Mouse (Mus musculus) frontal cortex, postnatal 25 days (tissue): ENCODE results near the gene Relch.
"Not testable (repeated sequence)": the region's sequence is repeated elsewhere in the genome, so short reads cannot be mapped to it uniquely, and the experiment has no call there.

ENCODE experiments used
- DNase-seq, 2 experiments: peaks; one replicate each; pipeline ENCODE4 v3.0.0; 2022; ENCODE audit warnings: low spot score in 2 of 2

Relch gene

DNA sequence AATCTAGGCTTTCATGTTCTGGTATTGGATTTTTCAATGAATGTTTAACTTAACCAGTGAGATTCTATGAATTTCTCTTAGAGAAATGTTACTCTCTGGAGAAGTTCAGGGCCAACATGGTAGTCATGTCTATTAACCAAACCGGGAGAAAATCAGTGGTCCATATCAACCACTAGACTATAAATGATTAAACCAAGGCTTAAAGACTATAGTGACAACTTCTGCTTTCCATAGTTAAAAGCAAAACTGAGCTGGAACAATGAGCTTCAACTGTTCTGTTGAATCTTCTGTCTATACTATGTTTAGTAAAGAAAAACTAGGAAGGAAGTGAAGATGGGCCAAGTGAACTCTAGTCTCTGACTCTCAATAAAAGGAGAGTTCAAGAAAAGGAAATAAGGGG, 82.8 kb downstream of the Relch start:
- DNase-seq: no peak

DNA sequence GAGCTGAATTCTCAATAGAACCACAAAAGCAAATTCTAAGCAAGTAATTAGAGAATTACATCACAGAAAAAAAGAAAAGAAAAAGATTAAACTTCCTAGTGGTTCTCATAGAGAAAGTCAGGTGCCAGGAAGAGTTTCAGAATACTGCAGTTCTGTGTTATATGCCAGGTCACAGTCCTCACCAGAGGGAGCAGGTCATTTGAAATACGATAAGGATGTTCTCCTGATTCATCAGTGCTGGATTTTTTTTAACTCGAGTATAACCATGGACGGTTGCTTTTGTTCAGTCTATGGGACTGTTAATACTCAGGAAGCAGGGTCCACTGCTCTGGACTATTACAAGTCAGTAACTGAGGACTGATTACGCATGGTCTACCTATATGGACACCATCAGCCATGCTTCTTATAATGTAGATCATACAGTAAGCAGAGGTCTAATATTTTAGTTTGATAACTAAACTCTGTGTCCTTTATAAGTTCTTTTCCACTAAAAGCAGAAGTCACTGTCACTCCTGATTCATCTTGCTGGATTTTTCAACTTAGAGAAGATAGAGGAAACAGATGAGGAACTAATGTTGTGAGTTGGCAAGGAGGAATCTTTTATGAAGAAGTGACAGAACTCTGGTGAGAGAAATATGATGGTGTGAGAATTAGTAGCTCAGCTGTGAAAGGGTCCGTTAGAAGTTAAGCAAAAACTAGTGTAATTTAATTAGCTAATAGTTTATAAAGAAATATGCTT, 83.4 kb downstream of the Relch start:
- no peak for DNase-seq

- no peak for DNase-seq
Measured at GRCm38 (mm10) chr1:105748091-105748799, 84.6 kb downstream of the Relch start.

GRCm38 (mm10) chr1:105752196-105752595, 88.5 kb downstream of the Relch start:
- no peak for DNase-seq

DNA sequence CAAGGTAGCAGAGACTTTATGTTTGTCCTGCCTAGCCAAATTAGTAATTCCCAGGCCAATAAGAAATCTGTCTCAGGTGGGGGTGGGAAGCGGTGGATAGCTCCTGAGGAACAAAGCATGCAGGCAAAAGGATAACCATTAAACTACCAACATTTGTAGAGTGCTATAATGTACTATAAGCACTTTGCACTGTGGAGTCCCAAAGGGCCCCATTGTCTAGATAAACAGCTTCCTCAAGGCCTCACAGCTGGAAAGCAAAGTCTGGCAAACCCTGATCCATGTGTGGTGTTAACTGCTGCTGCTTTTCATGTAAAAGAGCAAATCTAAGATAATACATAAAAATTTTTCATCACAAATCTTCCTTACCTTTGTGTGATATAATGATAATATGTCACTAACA, 89.3 kb downstream of the Relch start:
- no peak for DNase-seq

- DNase-seq: no peak
Measured at GRCm38 (mm10) chr1:105758798-105759197, 95.1 kb downstream of the Relch start.

DNA sequence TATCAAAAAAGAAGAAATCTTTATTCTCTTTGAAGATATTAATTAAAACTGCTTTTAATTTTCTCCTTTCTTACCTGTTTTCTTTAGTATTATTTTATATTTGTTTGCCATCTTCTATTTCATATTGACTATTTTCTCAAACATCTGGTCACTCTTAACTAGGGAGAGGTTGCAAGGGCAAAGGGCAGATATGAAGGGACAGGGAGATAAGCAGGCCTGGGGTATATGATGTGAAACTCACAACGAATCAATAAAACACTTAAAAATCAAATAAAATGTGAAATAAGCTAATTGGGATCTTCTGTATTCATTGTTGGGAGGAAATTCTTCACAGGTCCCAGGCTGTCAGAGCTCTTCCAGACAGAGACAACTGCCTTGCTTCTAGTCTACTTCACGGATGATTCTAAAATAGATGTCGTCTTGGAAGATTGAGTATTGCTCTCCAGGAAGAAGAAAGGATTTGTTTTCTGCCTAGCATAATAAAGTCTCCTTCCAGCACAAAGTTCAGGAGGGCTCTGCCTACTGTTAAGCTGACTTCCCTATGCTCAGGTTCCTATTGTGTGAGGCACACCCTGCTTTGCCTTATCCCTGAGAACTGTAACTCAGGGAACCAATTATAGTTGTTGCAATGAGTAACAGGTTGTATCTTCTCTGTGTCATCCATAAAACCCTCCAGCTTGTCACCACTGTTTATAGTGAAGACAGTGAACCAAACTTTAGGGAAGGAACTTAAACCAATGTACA, 95.9 kb downstream of the Relch start:
- DNase-seq: no peak

DNA sequence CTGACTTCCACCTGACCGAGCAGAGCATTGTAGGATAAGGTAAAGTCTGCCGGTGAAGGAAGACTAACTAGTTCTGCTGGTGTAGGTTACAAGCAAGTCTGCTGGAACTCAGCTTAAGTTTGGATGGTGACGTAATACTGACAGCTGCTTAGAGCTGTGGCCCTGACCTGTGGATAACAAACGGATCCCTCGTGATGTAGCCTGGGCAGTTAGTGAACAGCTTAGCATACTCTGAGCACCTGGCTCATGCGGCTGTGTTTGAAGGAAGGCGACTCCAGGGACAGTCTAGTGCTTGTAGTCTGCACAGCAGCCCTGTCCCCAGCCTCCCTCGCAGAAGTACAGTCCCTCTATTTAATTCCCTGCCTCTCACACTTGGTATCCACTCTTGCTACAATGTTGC, 101.9 kb downstream of the Relch start:
- no peak for DNase-seq

GRCm38 (mm10) chr1:105766099-105766498, 102.4 kb downstream of the Relch start:
- DNase-seq: not testable (repeated sequence)

- no peak for DNase-seq
Measured at GRCm38 (mm10) chr1:105768397-105768796, 104.7 kb downstream of the Relch start.

DNA sequence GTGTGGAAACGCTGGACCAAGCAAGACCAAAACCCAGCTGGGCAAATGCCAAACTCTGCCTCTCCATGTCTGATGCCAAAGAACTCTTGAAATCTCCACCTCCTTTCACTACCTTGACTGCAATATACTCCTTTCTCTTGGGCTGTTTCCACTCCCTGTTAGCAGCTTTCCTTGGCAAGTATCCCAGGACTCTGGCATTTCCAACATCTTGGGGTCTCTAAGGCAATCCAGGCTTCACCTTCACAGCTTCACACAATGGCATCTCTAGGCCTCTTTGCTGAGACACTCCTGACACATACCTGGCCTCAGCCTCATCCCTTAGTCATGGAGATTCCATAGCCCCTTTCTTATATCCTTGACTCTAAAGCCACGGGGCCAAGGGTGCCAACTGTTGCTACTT, 107.0 kb downstream of the Relch start:
- no peak for DNase-seq

- DNase-seq: no peak
Measured at GRCm38 (mm10) chr1:105776426-105776825, 112.8 kb downstream of the Relch start.

DNA sequence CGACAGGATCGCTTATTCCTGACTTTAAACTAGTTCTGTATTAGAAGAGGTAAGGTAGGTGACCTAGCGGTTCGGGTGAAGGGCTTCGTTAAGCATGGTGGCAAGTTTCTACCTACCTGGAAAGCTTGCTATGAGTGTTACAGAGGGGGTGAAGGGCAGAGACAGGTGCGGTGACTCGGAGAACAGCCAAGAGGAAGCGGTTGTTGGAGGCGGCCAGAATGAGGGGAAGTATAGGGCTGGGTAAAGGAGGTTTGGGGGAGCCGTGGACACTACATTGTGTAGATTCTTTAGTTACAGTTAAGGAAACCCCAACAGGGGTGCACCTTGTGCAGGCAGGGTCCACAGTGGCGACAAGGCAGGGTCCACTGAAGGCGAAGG, 116.4 kb downstream of the Relch start:
- DNase-seq: no peak

DNA sequence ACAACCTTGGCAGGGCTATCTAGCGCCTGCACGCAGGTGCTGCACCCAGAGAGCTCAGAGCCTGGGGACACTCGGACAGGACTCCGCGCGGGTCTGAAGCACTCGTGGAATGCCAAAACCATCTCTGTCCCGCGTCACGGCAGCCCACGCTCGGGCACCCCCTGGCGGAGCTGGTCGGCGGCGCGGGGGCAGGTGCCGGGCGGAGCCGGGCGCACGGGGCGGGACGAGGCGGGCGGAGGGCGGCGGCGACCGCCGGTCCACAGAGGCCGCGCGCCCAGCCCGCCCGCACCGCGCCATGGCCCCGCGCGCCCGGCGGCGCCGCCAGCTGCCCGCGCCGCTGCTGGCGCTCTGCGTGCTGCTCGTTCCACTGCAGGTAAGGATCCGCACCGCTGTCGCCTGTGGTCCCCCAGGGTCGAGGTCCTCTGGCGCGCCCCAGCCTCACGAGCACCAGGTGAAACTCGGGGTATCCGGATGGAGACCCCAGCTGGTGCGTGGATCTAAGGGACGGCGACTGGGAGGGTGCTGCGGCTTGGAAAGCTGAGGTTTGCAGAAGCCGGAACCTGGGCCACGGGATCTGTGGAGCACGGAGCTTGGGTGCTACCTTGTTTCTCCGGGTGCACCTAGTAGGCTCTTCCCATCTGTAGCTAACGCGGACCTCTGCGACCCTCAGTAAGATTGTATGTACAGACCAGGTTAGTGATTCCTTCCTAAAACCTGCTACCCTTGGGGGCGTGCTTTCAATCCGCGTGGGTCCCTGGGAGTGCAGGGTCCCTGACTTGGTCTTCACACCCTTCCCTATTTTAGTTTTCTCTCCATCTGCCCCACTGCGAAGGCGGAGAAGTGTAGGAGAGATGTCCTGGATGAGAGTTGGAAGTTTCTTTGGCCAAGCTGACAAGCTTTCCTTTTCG, 117.0 kb downstream of the Relch start, which contains the start of gene Tnfrsf11a:
Tnfrsf11a (plus strand) TSS at position 262 of the 908 bp plus-strand sequence.
- peak; percentile 38 to 43 for DNase-seq

DNA sequence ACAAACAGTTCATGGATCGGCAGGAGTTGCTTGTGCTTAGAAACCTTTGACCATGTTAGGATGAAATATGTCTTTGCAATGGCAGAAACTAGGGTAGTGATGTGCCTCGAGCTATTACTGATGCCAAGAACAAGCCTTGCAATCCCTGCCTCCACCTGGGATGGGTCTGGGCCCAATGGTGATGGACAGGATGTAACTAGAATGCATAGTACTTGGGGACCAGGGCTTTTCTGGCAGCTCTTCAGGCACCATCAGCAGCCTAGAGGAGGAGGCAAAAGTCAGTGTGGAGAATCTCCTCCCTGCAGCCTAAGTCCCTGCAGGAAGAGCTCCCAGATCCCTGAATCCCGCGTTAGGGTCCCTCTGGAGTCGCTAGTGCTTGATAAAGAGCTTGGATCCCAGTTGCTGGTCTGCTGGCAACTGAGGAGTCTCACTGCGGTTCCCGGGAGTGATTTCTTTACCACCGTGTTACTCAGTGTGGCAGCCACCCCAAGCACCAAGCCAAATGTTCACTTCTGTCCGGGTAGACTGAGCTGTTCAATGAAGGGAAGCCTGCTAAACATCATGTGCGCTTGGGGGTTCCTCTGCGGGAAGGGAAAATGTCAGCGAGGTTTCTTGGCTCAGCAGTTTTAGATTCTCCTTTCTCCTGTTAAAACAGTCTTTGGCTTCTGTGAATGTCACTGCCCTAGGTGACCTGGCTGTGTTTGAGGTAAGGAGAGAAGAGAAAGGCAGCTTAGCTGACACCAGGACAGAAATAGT, 117.9 kb downstream of the Relch start:
- no peak for DNase-seq

DNA sequence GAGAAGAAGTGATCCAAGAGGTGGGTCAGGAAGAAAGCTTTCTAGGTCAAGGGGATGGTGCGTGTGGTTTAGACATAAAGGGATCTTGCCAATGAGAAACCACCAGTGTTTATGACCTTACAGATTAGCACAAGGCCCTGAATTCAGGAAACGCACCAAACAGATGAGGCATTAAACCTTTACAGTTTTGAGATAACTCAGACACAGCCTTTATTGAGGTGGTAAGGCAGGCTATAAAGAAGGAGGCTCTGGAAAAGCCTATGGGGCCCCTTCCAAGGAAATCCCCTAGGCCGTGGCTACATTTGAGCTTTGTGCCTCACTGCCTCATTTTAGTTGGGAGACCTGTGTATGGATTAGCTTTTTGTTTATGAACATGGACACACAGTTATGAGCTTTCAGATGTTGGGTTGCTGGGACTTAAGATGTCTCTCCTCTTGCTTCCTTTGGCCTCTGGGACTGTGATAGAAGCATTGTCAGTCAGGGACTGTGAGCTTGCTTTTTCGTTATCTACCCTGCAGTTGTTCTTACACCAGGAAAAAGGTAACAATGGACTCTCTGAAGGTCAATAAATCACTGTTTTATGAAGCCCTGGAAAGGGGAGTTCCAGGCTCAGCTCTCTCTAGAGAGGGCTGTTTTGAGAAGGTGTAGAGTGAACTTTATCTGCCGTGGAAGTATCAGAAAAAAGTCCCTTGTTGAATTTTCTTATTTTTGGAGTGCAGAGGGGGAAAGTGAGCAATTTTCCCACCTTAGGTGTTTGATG, 120.8 kb downstream of the Relch start:
- no peak for DNase-seq

DNA sequence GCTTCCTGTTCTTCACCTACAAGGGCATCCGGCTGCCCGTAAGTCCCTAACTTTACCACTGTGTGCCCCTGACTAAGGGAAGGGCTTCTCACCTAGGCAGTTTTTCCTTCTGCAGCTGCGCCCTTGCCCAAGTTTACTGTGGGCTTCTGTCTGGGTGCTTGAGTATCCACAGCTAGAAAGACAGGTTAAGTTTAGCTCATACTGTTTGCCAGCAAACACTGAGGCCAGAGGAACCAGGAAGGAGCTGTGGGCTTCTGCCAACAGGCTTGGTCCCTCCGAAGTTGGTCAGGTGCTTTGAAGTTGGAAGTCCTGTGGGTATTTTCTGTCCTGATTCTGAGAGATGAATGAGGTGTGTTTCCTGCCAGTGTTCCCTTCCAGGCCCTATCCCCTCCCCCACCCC, 121.5 kb downstream of the Relch start:
- DNase-seq: no peak

DNA sequence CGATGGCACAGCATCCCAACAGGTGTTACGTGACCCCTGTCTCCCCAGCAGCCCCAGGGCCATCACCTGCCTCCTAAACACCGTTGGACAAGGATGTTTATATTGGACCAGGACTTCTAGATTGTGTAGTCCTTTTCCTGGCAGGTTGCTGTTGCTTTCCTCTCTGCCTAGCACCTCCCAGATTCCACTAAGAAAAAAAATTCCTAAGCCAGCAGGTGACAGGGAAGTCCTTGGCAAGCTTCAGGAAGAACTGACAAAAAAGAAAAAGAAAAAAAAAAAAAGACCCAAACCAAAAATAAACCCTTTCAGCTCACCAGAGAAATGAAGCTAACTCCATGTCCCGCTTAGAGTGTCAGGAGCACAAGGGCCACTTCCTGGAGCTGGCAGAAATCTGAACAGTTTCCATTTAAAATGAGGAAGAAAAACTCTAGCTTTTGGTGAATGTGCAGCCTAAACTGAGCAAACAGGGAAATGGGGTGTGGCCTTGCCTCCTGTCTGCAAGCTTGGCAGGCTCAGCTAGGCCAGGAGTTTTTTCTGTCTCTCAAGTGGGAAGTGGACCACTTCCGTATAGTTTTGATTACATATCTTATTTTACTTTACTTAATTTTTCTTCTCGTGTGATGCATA, 123.2 kb downstream of the Relch start:
- DNase-seq: no peak

DNA sequence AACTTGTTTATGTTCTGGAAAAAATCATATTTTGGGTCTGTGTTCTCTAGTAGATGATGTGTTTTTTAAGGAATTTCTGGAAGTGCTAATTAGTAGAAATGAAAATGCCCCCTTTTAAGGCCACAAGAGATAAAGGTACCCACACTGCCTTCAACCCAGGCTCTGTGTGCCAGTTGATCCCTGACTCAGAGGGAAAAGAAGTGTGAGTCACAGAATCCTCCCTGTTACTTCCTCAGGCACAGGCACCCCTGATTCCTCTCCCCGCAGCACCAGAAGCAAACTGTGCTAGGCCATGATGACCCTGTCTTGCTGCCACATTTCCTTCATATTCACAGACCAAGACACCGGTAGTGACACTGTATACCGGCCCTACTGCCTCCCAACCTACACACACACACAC, 126.4 kb downstream of the Relch start:
- DNase-seq: no peak

- DNase-seq: no peak
Measured at GRCm38 (mm10) chr1:105794670-105795069, 131.0 kb downstream of the Relch start.
